Mouse (Mus musculus) brain, adult 2 months (tissue): ENCODE measurements at regions not wholly inside any gene's neighbourhood (a gene's known extent, or its start where the extent isn't known, plus 50 kb on each side); places are given as distances from the start of the nearest gene placed in this dataset.

Source experiments
- DNase-seq: peaks from one replicate; pipeline ENCODE4 v3.0.0; 2011; ENCODE audit warnings: low read depth, low spot score

- DNase-seq, result peak; percentile 7
These were observed 249.3 kb downstream of the Col11a1 start for GRCm38 (mm10) chr3:114279653-114280052.

GRCm38 (mm10) chr3:114319444-114319843 lies 289.1 kb downstream of the Col11a1 start:
- no peak for DNase-seq

- peak; percentile 46 for DNase-seq
These were observed 304.0 kb downstream of the Col11a1 start for GRCm38 (mm10) chr3:114334334-114334733.

GRCm38 (mm10) chr3:114343714-114344113 lies 313.4 kb downstream of the Col11a1 start:
- peak; percentile 44 for DNase-seq

GRCm38 (mm10) chr3:114380044-114380443 lies 349.7 kb downstream of the Col11a1 start:
- DNase-seq, result no peak

- no peak for DNase-seq
These were observed 373.1 kb downstream of the Col11a1 start for GRCm38 (mm10) chr3:114403467-114403866.
